Mouse (Mus musculus) gastrocnemius, postnatal 14 days (tissue): Measurements from ENCODE around the gene Ppil2. TPM values are rescaled to one million over a fixed set of nuclear protein-coding genes. Genes with fewer than 3 reads are reported as not detected.

Experiments used
- DNase-seq: peaks from one replicate; pipeline ENCODE4 v3.0.0; 2021; ENCODE audit warnings: mixed read lengths
- intact Hi-C: fragments of 180-260 bp; cut with DNase I; formaldehyde crosslinking; loops from one replicate; pipeline ENCODE4 v1.15.1; 2025; ENCODE audit warnings: low total_unique reads
- long read RNA-seq, 2 experiments: library from polyadenylated mRNA; stranded (forward); transcript quantifications; one replicate each; pipeline ENCODE4 v2.0.0; 2021
- total RNA-seq, 2 experiments: library from RNA; stranded (reverse); gene quantifications; 2 replicates each; pipeline ENCODE4 v1.2.3; 2021

The Ppil2 gene
- 10 to 100 TPM; 27.7 to 29.2 TPM for total RNA-seq
- long read RNA-seq, experiment 1, transcript Ppil2-201 (21 exons, 2,333 nt): minor isoform, 14 of 50 reads
- long read RNA-seq, experiment 1, transcript Ppil2-209 (20 exons, 3,088 nt): major isoform, 22 of 50 reads
- long read RNA-seq, experiment 1, partial matches to known transcripts: 4 of 50 reads
- long read RNA-seq, experiment 1, other reads (novel, unspliced or antisense): 10 of 50 reads
- long read RNA-seq, experiment 2, transcript Ppil2-201 (21 exons, 2,333 nt): minor isoform, 14 of 54 reads
- long read RNA-seq, experiment 2, transcript Ppil2-209 (20 exons, 3,088 nt): major isoform, 22 of 54 reads
- long read RNA-seq, experiment 2, partial matches to known transcripts: 2 of 54 reads
- long read RNA-seq, experiment 2, other reads (novel, unspliced or antisense): 14 of 54 reads

DNA sequence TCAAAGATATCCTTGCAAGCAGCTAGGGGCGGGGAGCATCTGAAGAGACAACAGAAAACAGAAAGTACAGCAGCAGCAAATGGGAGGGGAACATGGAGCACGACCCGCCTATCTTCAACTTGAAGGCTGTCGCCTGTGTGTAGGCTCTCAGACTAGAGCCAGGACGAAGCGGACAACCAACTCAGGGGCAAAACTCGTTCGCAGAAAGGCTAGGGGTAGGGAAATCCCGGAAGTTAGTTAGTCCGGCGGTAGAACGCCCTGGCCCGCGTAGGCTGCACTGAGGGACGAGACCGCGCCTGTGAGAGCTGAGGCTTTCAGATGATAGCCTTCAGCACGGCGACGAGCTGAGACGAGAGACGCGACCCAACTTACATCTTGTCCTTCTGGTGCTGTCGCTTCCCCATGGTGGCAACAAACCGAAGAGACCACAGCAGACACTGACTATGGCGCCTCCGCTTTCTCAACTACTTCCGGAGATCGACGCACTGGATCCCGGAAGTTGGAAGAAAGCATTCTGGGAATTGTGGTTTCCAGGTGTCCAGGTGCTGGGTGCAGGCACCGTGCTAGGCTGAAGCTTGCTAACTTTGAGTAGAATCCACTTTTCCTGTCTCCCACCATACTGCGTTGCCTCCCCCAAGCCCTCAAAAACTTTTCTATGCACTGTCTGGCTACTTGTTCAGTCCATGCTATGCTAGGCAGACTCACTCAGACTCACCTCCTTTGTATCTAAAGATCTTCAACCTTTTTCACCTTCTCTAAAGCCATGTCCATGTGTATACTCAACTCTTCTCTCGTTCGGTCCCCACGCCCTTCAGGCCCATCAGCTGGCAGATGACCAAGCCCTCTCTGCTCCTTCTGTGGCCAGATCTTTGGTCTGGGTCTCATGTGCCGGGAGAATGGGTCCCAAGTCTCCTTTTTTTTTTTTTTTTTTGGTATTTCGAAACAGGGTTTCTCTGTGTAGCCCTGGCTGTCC lies at the start of gene Ppil2:
TSS of gene Ppil2 (minus strand) at position 487 of the 973 bp plus-strand sequence.
- intact Hi-C loops: no loop called here
- DNase-seq: peak; percentile 51

DNA sequence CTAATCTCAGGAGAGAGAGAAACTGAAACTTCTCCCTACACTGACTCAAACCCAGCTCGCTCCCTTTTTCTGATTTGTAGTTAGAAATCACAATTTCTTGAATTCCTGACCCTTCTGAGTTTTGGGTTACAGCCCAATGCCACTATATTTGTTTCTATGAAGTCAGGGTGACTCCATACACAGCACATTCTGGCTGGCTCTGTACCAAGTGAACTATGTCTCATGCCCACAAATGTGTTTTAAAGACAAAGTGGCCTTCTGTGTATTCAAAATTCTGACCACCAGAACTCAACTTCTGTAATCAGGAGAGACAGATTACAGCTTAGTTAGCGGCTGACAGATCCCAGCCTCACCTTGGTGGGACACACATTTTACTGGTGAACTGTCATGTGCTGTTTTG lies 43.3 kb upstream of the Ppil2 start:
- intact Hi-C loops: no loop called here
- no peak for DNase-seq

DNA sequence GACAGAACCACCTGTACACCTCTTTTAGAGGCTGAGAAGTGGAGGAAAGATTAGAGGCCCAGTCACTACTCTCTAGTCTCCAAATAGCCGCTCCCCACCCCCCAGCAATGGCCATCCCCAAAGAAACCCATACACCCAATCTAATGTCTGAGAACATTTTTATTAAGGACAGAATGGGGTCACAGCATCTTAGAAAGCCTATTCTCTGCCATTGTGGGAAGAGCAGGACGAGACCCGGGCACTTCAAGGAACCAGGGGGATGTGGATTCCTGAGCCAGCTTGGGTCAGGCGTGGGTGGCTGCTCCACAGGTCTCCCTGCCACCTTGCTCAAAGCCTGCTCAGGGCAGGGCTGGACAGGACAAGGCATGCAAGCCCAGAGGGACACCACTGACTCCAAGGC lies 40.8 kb upstream of the Ppil2 start:
- no peak for DNase-seq
- intact Hi-C loops: no loop called here

DNA sequence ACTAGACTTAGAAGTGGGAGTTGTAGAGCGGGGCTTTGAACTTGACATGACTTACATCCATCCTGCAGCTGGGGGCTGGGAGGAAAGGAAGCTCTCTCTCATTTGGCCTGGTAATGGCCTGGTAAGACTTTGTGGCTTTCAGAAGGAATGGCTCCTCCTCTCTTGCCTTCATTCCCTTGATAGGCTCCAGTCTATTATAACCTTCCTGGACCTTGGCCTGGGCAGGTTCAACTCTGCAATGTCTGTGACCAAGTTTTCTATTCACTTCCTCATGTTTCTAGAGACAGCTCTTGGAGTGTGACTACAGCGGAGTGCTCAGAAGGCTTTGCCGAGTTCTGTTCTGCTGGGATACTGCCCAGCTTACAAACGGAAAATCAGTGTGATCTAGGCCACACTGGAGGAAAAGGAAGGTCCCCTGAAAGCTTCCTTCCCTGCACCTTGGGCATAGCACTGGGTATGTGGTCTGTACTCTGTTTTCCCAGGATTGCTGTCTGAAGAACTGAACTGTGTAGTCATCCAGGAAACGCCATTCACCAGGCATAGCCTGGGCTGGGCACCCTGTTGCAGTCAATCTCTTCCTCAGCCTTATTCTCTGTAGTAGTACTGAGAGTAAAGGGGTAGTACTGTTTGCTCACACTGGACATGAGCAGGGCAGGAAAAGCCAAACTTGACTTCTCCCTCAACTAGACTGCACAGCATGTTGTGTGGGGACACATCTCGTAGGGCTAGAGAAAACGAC lies 39.6 kb upstream of the Ppil2 start:
- no peak for DNase-seq
- intact Hi-C loops: no loop called here

DNA sequence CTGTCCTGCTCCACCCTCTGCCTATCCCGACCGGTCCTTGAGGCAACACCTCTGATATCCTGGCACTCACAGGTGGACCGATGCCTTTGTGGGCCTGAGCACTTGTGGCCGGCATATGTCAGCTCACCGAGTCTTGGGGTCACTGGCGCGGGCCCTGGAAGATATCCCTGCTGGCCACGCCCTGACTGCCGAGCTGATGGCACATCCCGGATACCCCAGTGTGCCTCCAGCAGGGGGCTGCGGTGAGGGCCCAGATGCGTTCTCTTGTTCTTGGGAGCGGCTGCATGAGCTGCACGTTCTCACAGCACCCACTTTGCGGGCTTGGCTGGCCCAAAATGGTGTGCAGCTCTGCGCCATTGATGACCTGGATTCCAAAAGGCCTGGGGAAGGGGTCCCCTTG lies 37.0 kb upstream of the Ppil2 start:
- intact Hi-C loops: no loop called here

DNA sequence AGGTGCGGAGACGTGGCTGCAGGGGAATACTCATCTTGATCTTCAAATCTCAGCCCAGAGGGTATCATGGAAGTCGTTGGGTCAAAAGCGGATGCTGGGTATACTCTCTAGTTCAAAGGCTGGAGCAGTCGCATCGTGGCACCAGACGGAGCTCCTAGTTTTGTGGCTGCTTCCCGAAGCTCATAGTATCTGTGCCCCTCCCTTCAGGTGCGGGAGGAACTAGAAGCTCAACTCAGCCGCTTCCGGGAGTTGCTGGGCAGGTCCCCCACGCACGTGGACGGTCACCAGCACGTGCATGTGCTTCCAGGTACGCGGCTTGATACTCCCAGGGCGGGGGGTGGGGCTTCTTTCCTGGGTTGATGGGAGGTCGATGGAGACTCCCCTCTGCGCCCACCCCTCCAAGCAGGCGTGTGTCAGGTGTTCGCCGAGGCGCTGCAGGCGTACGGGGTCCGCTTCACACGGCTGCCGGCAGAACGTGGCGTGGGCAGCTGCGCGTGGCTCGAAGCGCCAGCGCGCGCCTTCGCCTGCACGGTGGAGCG lies 36.4 kb upstream of the Ppil2 start:
- no peak for DNase-seq
- intact Hi-C loops: no loop called here

More for the DNA sequence above, 37.0 kb upstream of the Ppil2 start:
- no peak for DNase-seq

DNA sequence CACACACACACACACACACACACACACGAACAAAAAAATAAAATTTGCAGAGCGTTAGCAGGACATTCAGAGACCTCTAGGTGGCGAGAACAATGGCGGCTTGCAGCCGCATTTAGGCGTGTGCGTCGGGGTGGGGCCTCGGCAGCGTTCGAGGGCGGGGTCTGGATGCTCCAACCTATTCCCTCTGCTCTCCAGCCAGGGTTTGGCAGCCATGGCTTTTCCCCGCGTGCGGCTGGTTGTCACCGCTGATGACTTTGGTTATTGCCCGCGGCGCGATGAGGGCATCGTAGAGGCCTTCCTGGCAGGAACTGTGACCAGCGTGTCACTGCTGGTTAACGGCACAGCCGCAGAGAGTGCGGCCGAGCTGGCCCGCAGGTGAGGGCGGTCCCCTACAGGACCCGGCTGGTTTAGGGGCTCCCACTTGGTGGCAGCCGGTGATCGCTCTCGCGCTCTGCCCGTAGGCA lies 35.7 kb upstream of the Ppil2 start, which contains the start of gene Ccdc116:
TSS of gene Ccdc116 (minus strand) at position 458 of the 464 bp plus-strand sequence.
- intact Hi-C loops: no loop called here
- DNase-seq: peak; percentile 80

DNA sequence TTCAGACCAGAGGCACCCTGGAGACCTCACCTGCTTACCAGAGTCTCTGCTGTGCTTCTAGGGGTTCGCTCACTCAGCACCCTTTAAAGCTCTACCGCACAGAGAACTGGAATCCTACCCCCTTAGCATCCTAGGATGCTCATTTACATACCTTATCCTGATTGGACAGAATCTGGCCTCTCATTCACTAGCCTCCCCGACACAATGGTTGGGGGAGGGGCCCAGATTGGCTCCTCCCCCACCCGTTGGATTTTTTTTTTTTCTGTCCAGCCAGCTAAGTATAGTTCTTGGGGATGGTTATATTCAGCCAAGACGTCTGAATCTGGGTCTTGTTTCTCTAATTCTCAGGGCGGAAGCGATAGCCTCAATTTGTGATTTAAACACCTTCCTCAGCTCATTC lies 33.3 kb upstream of the Ppil2 start, which contains the start of gene Ydjc:
TSS of gene Ydjc (plus strand) at position 283 of the 400 bp plus-strand sequence.
- no peak for DNase-seq
- intact Hi-C loops: no loop called here

DNA sequence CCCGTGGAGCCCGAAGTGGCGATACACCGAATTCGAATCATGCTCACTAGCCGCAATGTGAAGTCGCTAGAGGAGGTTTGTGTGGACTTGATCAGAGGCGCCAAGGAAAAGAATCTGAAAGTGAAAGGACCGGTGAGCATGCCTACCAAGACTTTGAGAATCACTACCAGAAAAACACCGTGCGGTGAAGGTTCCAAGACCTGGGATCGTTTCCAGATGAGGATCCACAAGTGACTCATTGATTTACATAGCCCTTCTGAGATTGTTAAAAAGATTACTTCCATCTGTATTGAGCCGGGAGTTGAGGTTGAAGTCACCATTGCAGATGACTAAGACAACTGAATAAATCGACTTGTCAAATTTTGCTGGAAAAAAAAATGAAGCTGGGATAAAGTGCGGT lies 26.3 kb upstream of the Ppil2 start:
- intact Hi-C loops: loop anchor here (5.0 kb wide), 1 partner anchor 140 kb away; the partner anchor contains the start of gene Tmem191c
- no peak for DNase-seq

DNA sequence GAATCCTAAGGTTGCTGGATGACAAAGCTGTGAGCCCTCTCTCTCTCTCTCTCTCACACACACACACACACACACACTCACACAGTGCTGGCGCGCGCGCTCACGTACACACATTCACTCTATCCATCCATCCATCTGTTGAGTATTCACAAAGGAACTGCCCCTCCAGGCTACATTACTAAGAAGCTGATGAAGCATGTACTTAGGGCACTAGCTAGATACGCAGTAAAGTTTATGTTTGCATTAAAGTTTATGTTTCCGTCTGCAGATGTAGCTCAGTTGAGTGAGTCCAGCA lies 21.8 kb upstream of the Ppil2 start:
- intact Hi-C loops: no loop called here
- no peak for DNase-seq

DNA sequence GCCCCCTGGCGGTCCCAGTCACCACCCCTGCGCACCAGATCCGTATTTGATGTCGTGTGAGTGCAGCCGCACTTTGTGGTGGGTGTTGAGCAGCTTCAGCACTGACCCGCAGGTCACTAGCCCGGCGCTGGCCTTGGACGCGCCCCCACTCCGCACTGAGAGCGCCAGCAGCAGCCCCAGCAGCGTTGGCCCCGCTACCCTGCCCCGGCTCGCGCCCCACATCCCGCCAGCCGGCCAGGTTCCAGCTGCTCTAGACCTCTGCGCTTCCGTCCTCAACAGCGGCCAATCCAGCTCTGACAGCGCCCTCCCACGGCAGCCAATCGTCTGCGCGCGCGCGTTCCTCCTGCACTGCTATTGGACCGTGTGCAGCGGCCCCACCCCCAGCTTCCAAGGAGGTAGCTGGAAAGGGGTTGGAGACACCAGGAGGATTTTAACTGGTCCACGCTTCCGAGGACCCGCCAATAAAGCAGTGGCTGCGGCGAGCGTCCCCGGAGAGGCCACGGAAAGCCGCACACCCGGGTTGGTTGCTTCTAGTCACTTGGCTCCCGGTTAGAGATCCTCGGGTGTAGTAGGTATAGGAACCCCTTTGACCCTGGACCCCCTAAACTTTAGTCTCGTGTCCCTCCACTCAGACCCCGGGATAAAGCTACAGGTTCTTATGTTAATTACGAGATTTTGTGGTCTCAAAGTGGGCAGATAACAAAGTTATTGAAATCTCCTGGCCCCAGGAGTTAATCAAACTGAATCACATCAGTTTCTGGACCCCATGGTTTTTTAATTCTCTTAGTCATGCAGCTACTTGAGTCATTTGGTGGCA lies 21.2 kb upstream of the Ppil2 start, which contains the start of gene Sdf2l1:
TSS of gene Sdf2l1 (minus strand) at position 295 of the 817 bp plus-strand sequence.
- peak; percentile 98 for DNase-seq
- intact Hi-C loops: no loop called here

DNA sequence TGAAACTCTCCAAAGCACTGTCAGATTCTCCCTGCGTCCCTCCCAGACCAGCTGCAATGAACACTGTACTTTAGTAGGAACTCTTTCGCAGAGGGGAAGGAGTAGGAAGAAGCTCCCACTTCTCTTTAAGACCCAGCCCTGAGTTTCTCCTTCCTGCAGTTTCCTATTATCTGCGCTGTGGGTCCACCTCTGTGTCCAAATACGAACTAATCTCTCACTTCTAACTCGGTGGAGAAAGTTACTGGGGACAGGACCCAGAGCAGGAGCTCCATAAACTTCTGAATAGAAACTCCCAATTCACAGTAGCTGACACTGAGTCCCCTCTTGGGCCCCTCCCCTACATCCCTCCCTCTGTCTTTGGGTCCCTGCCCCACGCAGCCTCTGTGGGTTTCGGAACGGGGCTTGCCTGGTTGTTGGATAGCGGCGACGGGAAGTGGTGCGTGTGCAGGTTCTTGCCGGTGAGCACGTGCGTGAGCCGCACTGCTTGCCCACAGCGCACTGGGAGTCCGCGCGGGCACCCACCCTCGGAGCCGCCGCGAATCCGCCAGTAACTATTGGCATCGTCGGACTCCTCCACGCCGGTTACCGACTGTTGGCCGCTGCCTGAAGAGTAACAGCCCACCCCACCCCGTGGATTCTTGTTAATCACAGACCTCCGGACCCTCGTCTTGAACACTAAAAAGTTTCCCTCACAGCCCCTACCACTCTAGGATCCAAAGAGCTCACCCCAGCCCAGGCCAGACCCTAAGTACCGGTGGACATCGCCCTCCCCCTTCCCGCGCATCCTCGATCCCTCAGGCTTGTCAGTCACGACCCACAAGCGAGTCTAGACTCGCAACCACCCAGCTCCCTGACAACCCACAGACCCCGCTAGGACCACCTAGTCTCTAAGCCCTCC lies 20.4 kb upstream of the Ppil2 start:
- no peak for DNase-seq
- intact Hi-C loops: no loop called here

DNA sequence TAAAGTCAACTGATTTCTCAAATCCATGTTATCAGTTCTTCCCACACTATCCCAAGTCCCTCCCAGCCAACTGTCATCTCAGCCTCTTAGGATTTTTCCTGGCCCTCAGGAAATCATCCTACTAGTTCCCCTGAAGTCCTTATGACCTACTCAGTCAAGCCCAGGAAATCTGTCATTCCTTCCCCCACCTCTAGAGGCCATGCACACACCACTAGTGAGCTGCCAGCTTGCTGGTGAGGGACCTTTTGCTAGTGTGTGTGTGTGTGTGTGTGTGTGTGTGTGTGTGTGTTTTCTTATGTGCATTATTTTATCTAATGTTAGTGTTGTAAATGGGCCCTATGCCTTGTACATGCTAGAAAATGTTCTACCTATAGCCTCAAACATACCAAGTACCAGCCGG lies 16.2 kb upstream of the Ppil2 start:
- intact Hi-C loops: no loop called here
- DNase-seq: peak; percentile 36

DNA sequence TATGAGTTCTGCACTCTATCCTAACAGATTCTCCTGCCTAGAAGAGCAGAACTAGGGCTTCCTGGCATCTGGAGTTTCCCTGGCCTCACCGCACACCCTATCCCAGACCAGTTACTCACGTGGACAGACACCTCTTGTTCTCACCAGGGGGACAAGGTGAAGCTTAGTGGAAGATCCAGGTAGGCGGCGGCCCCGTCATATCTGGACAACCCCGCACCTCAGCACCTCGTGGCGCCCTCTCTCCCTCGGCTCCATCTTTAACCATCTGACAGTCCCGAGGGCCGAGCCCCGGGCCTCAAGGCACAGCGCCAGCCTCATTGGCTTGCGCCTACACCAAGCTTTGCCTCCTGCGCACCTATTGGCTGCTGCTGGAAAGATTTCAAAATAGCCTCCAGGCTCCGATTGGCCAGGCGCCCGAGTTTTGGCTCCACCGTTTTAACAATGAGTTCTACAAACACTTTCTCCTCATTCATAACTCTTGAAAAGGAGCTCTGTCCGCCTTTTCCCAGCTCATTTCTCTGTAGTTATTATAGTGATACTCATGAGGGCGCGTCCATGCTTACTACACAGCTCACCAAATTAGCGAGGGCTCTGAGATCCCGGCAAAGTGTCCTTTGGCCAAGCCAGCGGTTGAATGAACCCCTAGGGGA lies 13.9 kb upstream of the Ppil2 start, which contains the start of gene 2610318N02Rik:
TSS of gene 2610318N02Rik (minus strand) at position 297 of the 650 bp plus-strand sequence.
- peak; percentile 30 for DNase-seq
- intact Hi-C loops: no loop called here

DNA sequence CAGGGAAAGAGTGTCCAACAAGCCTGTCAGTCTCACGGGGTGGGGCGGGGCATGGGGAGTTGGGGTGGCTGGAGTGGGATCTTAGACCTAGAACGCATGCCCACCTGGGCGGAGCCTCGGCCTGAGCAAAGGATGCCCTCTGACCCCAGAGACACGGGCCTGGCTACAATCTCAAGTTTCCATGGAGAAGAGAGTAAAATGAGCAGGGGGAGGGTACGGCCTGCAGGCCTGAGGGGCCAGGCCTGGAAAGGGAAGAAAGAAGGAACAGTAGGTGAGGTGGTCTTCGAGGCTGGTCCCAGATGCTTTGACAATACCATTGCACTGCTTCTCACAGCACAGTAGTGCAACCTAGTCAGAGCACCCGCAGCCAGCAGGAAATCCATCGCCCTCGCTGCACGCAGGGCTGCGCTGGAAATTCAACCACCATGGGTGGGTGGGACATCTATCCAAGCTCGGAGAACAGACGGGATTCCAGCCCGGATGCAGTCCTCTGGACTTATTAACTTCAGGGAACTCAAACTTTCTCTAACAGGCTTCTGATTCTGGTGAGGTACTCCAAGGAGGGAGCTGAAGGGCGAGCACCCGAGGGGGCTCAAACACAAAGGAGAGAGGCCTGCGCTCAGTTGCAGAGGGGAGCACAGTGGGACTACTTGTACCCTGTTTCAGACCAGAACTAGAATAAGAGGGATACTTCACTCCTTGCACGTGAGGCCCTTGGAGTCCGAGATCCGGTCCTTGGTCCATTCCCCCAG lies 13.2 kb upstream of the Ppil2 start:
- intact Hi-C loops: no loop called here
- DNase-seq: no peak

DNA sequence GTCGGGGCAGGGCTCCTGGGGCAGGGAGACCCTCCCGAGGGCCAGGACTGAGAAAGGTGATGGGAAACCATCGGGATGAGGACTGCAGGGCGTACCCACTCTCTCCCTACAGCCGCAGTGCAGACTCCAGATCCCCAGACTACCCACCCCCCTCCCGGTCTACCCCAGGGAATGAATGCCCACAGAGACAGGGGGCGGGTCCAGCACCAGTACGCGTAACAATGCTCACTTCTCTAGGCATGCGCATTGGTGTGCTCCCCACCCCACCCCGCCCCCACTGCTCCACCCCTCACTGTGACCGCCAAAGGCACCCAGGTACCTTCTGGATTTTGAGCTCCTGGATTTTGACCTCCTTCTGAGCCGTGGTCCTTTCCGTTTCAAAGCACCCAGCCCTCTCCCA lies 10.5 kb upstream of the Ppil2 start:
- intact Hi-C loops: no loop called here
- DNase-seq: no peak
